Mouse (Mus musculus) midbrain, embryonic 13.5 days (tissue): ENCODE results near the gene Tex14. TPM values are rescaled to one million over a fixed set of nuclear protein-coding genes. Genes with fewer than 3 reads are reported as not detected.
"Not testable (repeated sequence)": the region's sequence is repeated elsewhere in the genome, so short reads cannot be mapped to it uniquely, and the experiment has no call there.

Experiments
- ATAC-seq: fragments of 200-750 bp; cut with Nextera tagmentation; 2 replicates; pipeline ENCODE4 v1.8.0; 2017; ENCODE audit warnings: mild to moderate bottlenecking, moderate TSS enrichment, moderate library complexity
- H3K27ac ChIP-seq: fragments of 300-500 bp; sonication (generic); 2 replicates; pipeline ENCODE4 v1.5.1; 2015; ENCODE audit warnings: inconsistent platforms, mild to moderate bottlenecking, moderate library complexity
- H3K27me3 ChIP-seq: fragments of 300-500 bp; sonication (generic); 2 replicates; pipeline ENCODE4 v1.6.1; 2015; ENCODE audit warnings: mild to moderate bottlenecking, inconsistent platforms
- H3K36me3 ChIP-seq: fragments of 300-500 bp; sonication (generic); 2 replicates; pipeline ENCODE4 v1.6.1; 2015; ENCODE audit warnings: mild to moderate bottlenecking, inconsistent platforms
- H3K4me1 ChIP-seq: fragments of 300-500 bp; sonication (generic); replicated peaks from 2 replicates; pipeline ENCODE4 v1.6.1; 2015; ENCODE audit warnings: inconsistent platforms
- H3K4me2 ChIP-seq: fragments of 300-500 bp; sonication (generic); replicated peaks from 2 replicates; pipeline ENCODE4 v1.6.1; 2015; ENCODE audit warnings: moderate library complexity, mild to moderate bottlenecking, inconsistent platforms
- H3K4me3 ChIP-seq: fragments of 300-500 bp; sonication (generic); replicated peaks from 2 replicates; pipeline ENCODE4 v1.5.1; 2015; ENCODE audit warnings: mild to moderate bottlenecking, inconsistent platforms
- H3K9ac ChIP-seq: fragments of 300-500 bp; sonication (generic); replicated peaks from 2 replicates; pipeline ENCODE4 v1.6.1; 2015; ENCODE audit warnings: mild to moderate bottlenecking, inconsistent platforms
- H3K9me3 ChIP-seq: fragments of 300-500 bp; sonication (generic); 2 replicates; pipeline ENCODE4 v1.6.1; 2016; ENCODE audit warnings: mild to moderate bottlenecking, inconsistent platforms
- WGBS: fragments of 180-500 bp; shearing (Covaris S2); methylation state at CpG from one replicate; pipeline ENCODE4 v1.1.7; 2015; 5-methylcytosine and 5-hydroxymethylcytosine counted together
- polyA plus RNA-seq: library from polyadenylated mRNA; unstranded; fragments of >200 nt; fragmentation: Nextera tagmentation; extraction: Ambion mirVana; gene quantifications from 2 replicates; pipeline ENCODE4 v1.2.1, GENCODE M21; 2015

Gene Tex14
- polyA plus RNA-seq, 1 experiment from 2014 or later: 0.38 TPM

- not testable (repeated sequence) for H3K9me3 ChIP-seq, H3K36me3 ChIP-seq, H3K4me2 ChIP-seq, H3K4me3 ChIP-seq, ATAC-seq, H3K27me3 ChIP-seq, H3K9ac ChIP-seq
- peak overlapping the region; percentile 86; the same call in 1 of the 2 replicates for H3K27ac ChIP-seq
- peaks cover 15% of the 10 kb centered on the region; the same call in 1 of the 2 replicates for H3K4me1 ChIP-seq
- 74% methylated on average over 10 of the region's 10 CpGs for WGBS
These were observed 39.2 kb downstream of the Tex14 start for GRCm38 (mm10) chr11:87444056-87444455.

GRCm38 (mm10) chr11:87444735-87445428 is 40.0 kb downstream of the Tex14 start:
- Histone ChIP-seq H3K27me3 (0 out of 2 replicates have a peak, but pooled peaks cover 3% of the 10 kb centered on the region), H3K4me1 (peaks cover 18% of the 10 kb centered on the region; the same call in 1 of the 2 replicates), H3K9ac (no peak overlapping the region), H3K4me2 (peak overlapping the region; percentile 26), H3K36me3 (no peaks in the 10 kb centered on the region), H3K4me3 (no peak overlapping the region), H3K9me3 (no peaks in the 10 kb centered on the region), H3K27ac (0 out of 2 replicates have a peak overlapping the region, but pooled peaks have one; percentile 30)
- 8% methylated on average over 16 of the region's 16 CpGs for WGBS
- no peak for ATAC-seq

- H3K4me2 ChIP-seq, H3K4me3 ChIP-seq, H3K36me3 ChIP-seq, H3K9ac ChIP-seq, ATAC-seq, H3K27ac ChIP-seq, H3K9me3 ChIP-seq, H3K27me3 ChIP-seq: not testable (repeated sequence)
- WGBS: 48% methylated on average over 4 of the region's 4 CpGs
- peaks cover 18% of the 10 kb centered on the region; the same call in 1 of the 2 replicates for H3K4me1 ChIP-seq
These were observed 40.7 kb downstream of the Tex14 start for GRCm38 (mm10) chr11:87445593-87445992.

- 0 out of 2 replicates have a peak, but pooled peaks cover 3% of the 10 kb centered on the region for H3K27me3 ChIP-seq
- no peaks in the 10 kb centered on the region for H3K36me3 ChIP-seq
- no peaks in the 10 kb centered on the region for H3K9me3 ChIP-seq
- no peak overlapping the region for H3K4me3 ChIP-seq
- no peak overlapping the region for H3K27ac ChIP-seq
- no peak overlapping the region for H3K4me2 ChIP-seq
- no peak for ATAC-seq
- H3K4me1 ChIP-seq: peaks cover 18% of the 10 kb centered on the region; the same call in 1 of the 2 replicates
- 87% methylated on average over 3 of the region's 3 CpGs for WGBS
- no peak overlapping the region for H3K9ac ChIP-seq
These were observed 41.3 kb downstream of the Tex14 start for GRCm38 (mm10) chr11:87446159-87446558.

- H3K27ac ChIP-seq: no peak overlapping the region
- no peak overlapping the region; the same call in 1 of the 2 replicates for H3K4me2 ChIP-seq
- H3K4me3 ChIP-seq: no peak overlapping the region
- H3K9ac ChIP-seq: no peak overlapping the region
- H3K4me1 ChIP-seq: peaks cover 14% of the 10 kb centered on the region; the same call in 1 of the 2 replicates
- H3K9me3 ChIP-seq: no peaks in the 10 kb centered on the region
- ATAC-seq: no peak
- H3K27me3 ChIP-seq: no peaks in the 10 kb centered on the region
- no peaks in the 10 kb centered on the region for H3K36me3 ChIP-seq
These were observed 42.6 kb downstream of the Tex14 start for GRCm38 (mm10) chr11:87447429-87447828.

GRCm38 (mm10) chr11:87448081-87448475 is 43.2 kb downstream of the Tex14 start:
- under 1% methylated on average over 34 of the region's 34 CpGs for WGBS
- Histone ChIP-seq H3K4me2 (peak overlapping the region; percentile 59), H3K9ac (peak overlapping the region; percentile 58), H3K4me1 (peaks cover 13% of the 10 kb centered on the region; the same call in 1 of the 2 replicates), H3K27ac (peak overlapping the region; percentile 67), H3K4me3 (peak overlapping the region; percentile 35)
- not testable (repeated sequence) for H3K36me3 ChIP-seq, H3K9me3 ChIP-seq, H3K27me3 ChIP-seq
- ATAC-seq: peak; percentile 97

- not testable (repeated sequence) for H3K9ac ChIP-seq, H3K4me3 ChIP-seq, H3K9me3 ChIP-seq, H3K4me2 ChIP-seq, H3K36me3 ChIP-seq, H3K27me3 ChIP-seq
- Histone ChIP-seq H3K27ac (peak overlapping the region; percentile 65), H3K4me1 (peaks cover 13% of the 10 kb centered on the region; the same call in 1 of the 2 replicates)
- under 1% methylated on average over 5 of the region's 32 CpGs for WGBS
- ATAC-seq: peak; percentile 97
These were observed 43.8 kb downstream of the Tex14 start for GRCm38 (mm10) chr11:87448476-87449199.

GRCm38 (mm10) chr11:87449200-87449547 is 44.3 kb downstream of the Tex14 start:
- Histone ChIP-seq H3K27ac (peak overlapping the region; percentile 65), H3K9ac (no peak overlapping the region), H3K9me3 (no peaks in the 10 kb centered on the region), H3K36me3 (no peaks in the 10 kb centered on the region), H3K4me3 (no peak overlapping the region), H3K4me2 (no peak overlapping the region), H3K4me1 (peaks cover 13% of the 10 kb centered on the region; the same call in 1 of the 2 replicates), H3K27me3 (no peaks in the 10 kb centered on the region)
- WGBS: 10% methylated on average over 3 of the region's 3 CpGs
- ATAC-seq: no peak

GRCm38 (mm10) chr11:87449847-87450246 is 45.0 kb downstream of the Tex14 start:
- not testable (repeated sequence) for H3K4me2 ChIP-seq, ATAC-seq
- WGBS: 65% methylated on average over 5 of the region's 5 CpGs

GRCm38 (mm10) chr11:87452779-87453178 is 47.9 kb downstream of the Tex14 start:
- H3K9me3 ChIP-seq, H3K27ac ChIP-seq, H3K4me1 ChIP-seq, H3K9ac ChIP-seq, H3K4me3 ChIP-seq, H3K36me3 ChIP-seq, H3K4me2 ChIP-seq, ATAC-seq, H3K27me3 ChIP-seq: not testable (repeated sequence)
- 80% methylated on average over 8 of the region's 8 CpGs for WGBS

More at GRCm38 (mm10) chr11:87449847-87450246, 45.0 kb downstream of the Tex14 start:
- not testable (repeated sequence) for H3K27me3 ChIP-seq, H3K27ac ChIP-seq, H3K4me1 ChIP-seq, H3K9ac ChIP-seq, H3K36me3 ChIP-seq, H3K9me3 ChIP-seq, H3K4me3 ChIP-seq

- no peaks in the 10 kb centered on the region for H3K36me3 ChIP-seq
- no peak for ATAC-seq
- H3K4me1 ChIP-seq: peaks cover 5% of the 10 kb centered on the region; the same call in 1 of the 2 replicates
- H3K9ac ChIP-seq: no peak overlapping the region
- H3K9me3 ChIP-seq: no peaks in the 10 kb centered on the region
- no peaks in the 10 kb centered on the region for H3K27me3 ChIP-seq
- no peak overlapping the region for H3K4me2 ChIP-seq
- H3K4me3 ChIP-seq: no peak overlapping the region
- 31% methylated on average over 13 of the region's 13 CpGs for WGBS
- no peak overlapping the region for H3K27ac ChIP-seq
These were observed 48.6 kb downstream of the Tex14 start for GRCm38 (mm10) chr11:87453216-87454034.
